Mouse (Mus musculus) heart, embryonic 14.5 days (tissue): ENCODE measurements at regions not wholly inside any gene's neighbourhood (a gene's known extent, or its start where the extent isn't known, plus 50 kb on each side); places are given as distances from the start of the nearest gene placed in this dataset.

Source experiments
- ATAC-seq: fragments of 200-750 bp; cut with Nextera tagmentation; 2 replicates; pipeline ENCODE4 v1.8.0; 2017; ENCODE audit warnings: low read depth, moderate TSS enrichment; ENCODE audit not compliant: insufficient number of reproducible peaks, insufficient read depth, low FRiP score
- H3K27ac ChIP-seq, 2 experiments: fragments of 200-500 bp in 1 of 2; fragments of 300-500 bp in 1 of 2; sonication (generic) in 1 of 2; replicated peaks in 1 of 2; 2 replicates each; pipeline ENCODE4 v1.5.1; 2012 to 2014; ENCODE audit warnings: low read depth in 2 of 2, low read length in 2 of 2, control low read depth in 1 of 2, mild to moderate bottlenecking in 1 of 2, mixed read lengths in 1 of 2; ENCODE audit not compliant: control insufficient read depth in 1 of 2, insufficient read depth in 1 of 2
- H3K27me3 ChIP-seq: fragments of 300-500 bp; sonication (generic); 2 replicates; pipeline ENCODE4 v1.6.1; 2014; ENCODE audit warnings: mild to moderate bottlenecking, low read length, control low read depth; ENCODE audit not compliant: control insufficient read depth, insufficient read depth
- H3K36me3 ChIP-seq: fragments of 300-500 bp; sonication (generic); 2 replicates; pipeline ENCODE4 v1.6.1; 2014; ENCODE audit warnings: mild to moderate bottlenecking, control low read depth, low read length, mixed read lengths; ENCODE audit not compliant: control insufficient read depth, insufficient read depth
- H3K4me1 ChIP-seq, 2 experiments: fragments of 200-500 bp in 1 of 2; fragments of 300-500 bp in 1 of 2; sonication (generic) in 1 of 2; 2 replicates each; pipeline ENCODE4 v1.6.1; 2012 to 2014; ENCODE audit warnings: low read length in 2 of 2, control low read depth in 1 of 2, mixed read lengths in 1 of 2; ENCODE audit not compliant: control insufficient read depth in 2 of 2, insufficient read depth in 2 of 2
- H3K4me2 ChIP-seq: fragments of 300-500 bp; sonication (generic); 2 replicates; pipeline ENCODE4 v1.6.1; 2014; ENCODE audit warnings: mild to moderate bottlenecking, low read length
- H3K4me3 ChIP-seq, 2 experiments: fragments of 200-500 bp in 1 of 2; fragments of 300-500 bp in 1 of 2; sonication (generic) in 1 of 2; 2 replicates each; pipeline ENCODE4 v1.5.1; 2012 to 2014; ENCODE audit warnings: low read length in 2 of 2, mild to moderate bottlenecking in 2 of 2, control low read depth in 1 of 2, low read depth in 1 of 2, moderate library complexity in 1 of 2; ENCODE audit not compliant: control insufficient read depth in 1 of 2, insufficient read depth in 1 of 2
- H3K9ac ChIP-seq: fragments of 300-500 bp; sonication (generic); 2 replicates; pipeline ENCODE4 v1.6.1; 2014; ENCODE audit warnings: mild to moderate bottlenecking, low read length
- H3K9me3 ChIP-seq: fragments of 300-500 bp; sonication (generic); 2 replicates; pipeline ENCODE4 v1.6.1; 2016; ENCODE audit warnings: low read length, control low read depth; ENCODE audit not compliant: control insufficient read depth
- WGBS: fragments of 180-500 bp; shearing (Covaris S2); extraction: QIAGEN DNeasy Blood & Tissue Kit; methylation state at CpG from one replicate; pipeline ENCODE4 v1.1.7; 2014; 5-methylcytosine and 5-hydroxymethylcytosine counted together

DNA sequence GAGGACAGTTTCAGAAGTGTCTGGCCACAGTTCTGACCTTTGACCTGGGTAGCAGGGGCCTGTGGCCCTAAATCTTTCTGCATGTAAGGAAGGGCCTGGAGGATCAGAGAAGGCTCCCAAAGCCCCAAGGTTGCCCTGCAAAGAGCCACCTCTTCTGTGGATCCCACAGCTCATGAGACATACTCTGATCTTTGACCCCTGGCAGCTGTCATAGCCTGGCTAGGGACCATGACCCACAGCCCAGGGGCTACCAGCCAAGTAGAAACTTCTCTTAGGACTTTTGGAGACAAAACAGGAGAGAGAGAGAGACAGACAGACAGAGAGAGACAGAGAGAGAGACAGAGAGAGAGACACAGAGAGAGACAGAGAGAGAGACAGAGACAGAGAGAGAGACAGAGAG lies 110.4 kb upstream of the Gli2 start:
- no peak for ATAC-seq
- no peak overlapping the region for H3K4me3 ChIP-seq
- H3K36me3 ChIP-seq, result no peaks in the 10 kb centered on the region
- H3K9me3 ChIP-seq, result no peaks in the 10 kb centered on the region
- no peak overlapping the region for H3K4me2 ChIP-seq
- H3K9ac ChIP-seq, result no peak overlapping the region
- no peaks in the 10 kb centered on the region for H3K4me1 ChIP-seq
- no peaks in the 10 kb centered on the region for H3K27me3 ChIP-seq
- no peak overlapping the region for H3K27ac ChIP-seq

DNA sequence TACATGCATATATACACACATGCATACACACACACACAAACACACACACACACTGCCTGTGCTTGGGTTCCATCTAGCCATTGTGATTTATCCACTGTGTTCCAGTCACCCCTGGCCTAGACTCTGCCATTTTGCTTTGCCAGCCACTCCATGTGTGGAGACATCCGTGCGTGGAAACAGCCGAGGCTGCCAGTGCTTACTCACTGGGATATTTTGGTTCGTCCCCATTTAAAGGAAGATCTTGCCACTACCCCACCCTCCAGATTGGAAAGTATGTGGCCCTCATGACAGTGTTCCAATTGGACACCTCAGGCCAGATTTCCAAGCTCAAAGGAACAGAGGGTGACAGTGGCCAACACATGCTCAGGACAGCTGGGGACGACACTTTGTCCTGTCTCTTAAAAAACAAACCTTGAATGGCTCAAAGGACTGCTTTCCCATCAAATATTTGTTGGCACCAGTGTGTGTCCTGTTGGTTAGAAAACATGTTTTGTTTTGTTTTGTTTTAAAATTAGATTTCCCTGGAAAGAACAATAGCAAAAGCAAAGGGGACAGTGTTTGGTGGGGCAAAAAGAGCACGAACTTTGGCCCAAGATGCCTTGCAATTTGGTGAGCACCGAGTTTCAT lies 109.8 kb upstream of the Gli2 start:
- Histone ChIP-seq H3K4me3 (no peak overlapping the region), H3K4me2 (no peak overlapping the region), H3K9me3 (no peaks in the 10 kb centered on the region), H3K27me3 (no peaks in the 10 kb centered on the region), H3K9ac (no peak overlapping the region), H3K27ac (no peak overlapping the region), H3K36me3 (no peaks in the 10 kb centered on the region), H3K4me1 (no peaks in the 10 kb centered on the region)
- ATAC-seq, result no peak
- 83% methylated on average over 7 of the region's 7 CpGs for WGBS

DNA sequence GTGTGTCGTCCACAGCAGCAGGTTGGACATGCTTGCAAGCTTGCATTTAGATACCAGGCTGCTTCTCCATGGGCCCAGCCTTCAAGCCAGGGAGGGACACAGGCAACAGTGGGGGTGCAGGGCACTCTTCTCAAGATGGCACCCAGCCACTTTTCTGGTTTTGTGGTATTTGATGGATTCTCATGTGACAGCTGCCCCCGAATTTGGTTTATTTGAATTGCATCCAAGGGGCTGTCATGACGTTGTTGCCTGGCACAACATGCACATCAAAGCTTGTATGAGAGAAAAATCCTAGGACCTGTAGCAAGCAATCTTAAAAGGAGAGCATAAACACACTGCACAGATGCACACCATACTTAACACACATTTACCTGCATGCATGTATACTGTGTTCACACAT lies 108.3 kb upstream of the Gli2 start:
- Histone ChIP-seq H3K4me1 (no peaks in the 10 kb centered on the region), H3K36me3 (no peaks in the 10 kb centered on the region), H3K9ac (no peak overlapping the region), H3K27me3 (no peaks in the 10 kb centered on the region), H3K27ac (no peak overlapping the region), H3K9me3 (no peaks in the 10 kb centered on the region), H3K4me3 (no peak overlapping the region), H3K4me2 (no peak overlapping the region)
- WGBS, result 83% methylated on average over 3 of the region's 3 CpGs
- no peak for ATAC-seq

DNA sequence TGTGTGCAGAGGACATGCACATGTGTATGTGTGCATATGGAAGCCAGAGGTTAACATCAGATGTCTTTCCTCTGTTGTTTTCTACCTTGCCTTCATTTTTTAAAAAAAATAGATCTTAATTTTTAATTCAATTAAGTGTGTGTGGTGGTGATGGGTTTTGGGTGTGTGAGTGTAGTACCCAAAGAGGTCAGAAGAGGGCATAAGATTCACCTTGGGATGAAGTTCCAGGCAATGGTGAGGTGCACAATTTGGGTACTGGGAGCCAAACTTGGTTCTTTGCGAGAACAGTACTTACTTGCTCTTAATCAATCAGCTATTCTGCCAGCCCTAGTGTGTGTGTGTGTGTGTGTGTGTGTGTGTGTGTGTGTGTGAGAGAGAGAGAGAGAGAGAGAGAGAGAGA lies 106.9 kb upstream of the Gli2 start:
- no peak for ATAC-seq
- Histone ChIP-seq H3K9me3 (no peaks in the 10 kb centered on the region), H3K9ac (no peak overlapping the region), H3K36me3 (no peaks in the 10 kb centered on the region), H3K27me3 (no peaks in the 10 kb centered on the region), H3K4me1 (no peaks in the 10 kb centered on the region), H3K27ac (no peak overlapping the region), H3K4me3 (no peak overlapping the region), H3K4me2 (no peak overlapping the region)
- 80% methylated on average over 1 of the region's 1 CpGs for WGBS

DNA sequence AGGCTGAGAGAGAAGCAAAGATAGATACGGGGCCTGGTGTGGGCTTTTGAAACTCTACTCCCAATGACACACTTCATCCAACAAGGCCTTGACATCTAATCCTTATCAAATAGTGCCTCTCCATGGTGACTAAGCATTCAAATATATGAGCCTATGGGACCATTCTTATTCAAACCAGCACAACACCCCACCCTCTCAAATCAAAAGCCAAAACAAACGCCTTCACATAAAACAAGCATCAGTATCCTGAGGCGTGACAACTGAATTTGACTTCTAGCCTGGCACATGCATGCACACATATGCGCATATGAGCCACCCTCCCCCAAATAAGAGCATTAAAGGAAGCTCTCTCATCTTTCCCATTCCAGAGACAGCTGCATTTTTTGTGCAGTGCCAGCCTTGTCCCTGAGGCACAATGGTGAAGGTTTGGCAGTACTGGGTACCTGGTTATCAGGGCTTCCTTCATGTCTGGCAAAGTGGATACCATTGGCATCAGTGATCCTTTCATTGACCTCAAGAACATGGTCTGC lies 103.8 kb upstream of the Gli2 start:
- Histone ChIP-seq H3K4me1 (no peaks in the 10 kb centered on the region), H3K36me3 (no peaks in the 10 kb centered on the region), H3K4me2 (no peak overlapping the region), H3K27ac (no peak overlapping the region), H3K4me3 (no peak overlapping the region), H3K9me3 (0 out of 2 replicates have a peak, but pooled peaks cover 4% of the 10 kb centered on the region), H3K9ac (no peak overlapping the region), H3K27me3 (no peaks in the 10 kb centered on the region)
- WGBS, result 82% methylated on average over 4 of the region's 4 CpGs
- no peak for ATAC-seq

DNA sequence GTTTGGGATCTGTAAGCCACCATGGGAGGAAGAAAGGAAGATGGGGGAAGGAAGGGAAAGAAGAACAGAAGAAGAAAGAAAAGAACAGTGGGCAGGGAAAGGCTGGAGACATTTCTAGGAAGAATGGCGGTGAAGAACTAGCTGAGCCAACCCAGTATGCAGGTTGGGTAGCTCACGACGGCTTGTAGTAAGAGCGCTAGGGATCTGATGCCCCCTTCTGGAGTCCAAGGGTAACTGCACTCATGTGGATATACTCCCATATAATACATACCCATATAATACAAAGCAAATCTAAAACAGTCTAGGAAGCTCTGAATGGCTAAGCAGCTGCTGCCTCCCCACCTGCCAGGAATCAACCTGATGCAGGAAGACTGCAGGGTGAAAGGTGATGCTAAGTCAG lies 100.2 kb upstream of the Gli2 start:
- Histone ChIP-seq H3K27me3 (no peaks in the 10 kb centered on the region), H3K27ac (no peak overlapping the region), H3K36me3 (no peaks in the 10 kb centered on the region), H3K9ac (no peak overlapping the region), H3K4me3 (no peak overlapping the region), H3K4me2 (no peak overlapping the region), H3K4me1 (no peaks in the 10 kb centered on the region), H3K9me3 (0 out of 2 replicates have a peak, but pooled peaks cover 4% of the 10 kb centered on the region)
- no peak for ATAC-seq
- 94% methylated on average over 4 of the region's 4 CpGs for WGBS

DNA sequence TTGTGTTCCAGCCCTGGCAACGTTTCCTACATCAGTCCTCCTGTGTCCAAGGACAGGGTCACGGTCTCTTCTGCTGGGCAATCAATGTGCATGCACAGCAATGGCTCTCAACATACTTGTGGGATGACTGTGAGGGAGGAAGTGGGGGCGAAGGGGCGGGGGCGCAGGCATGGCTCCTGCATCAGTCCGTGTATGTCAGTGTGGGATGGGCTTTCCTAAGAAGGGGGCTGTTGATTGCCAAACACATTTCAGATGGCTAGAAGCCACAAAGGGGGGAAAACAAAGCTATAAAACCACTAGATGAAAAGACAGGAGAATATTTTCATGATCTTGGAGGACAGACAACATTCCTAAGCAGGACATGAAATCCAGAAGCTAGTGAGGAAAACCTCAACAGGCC lies 99.4 kb upstream of the Gli2 start:
- ATAC-seq, result no peak
- no peaks in the 10 kb centered on the region for H3K27me3 ChIP-seq
- H3K9ac ChIP-seq, result no peak overlapping the region
- 87% methylated on average over 6 of the region's 6 CpGs for WGBS
- H3K4me2 ChIP-seq, result no peak overlapping the region
- H3K4me1 ChIP-seq, result no peaks in the 10 kb centered on the region
- no peak overlapping the region for H3K27ac ChIP-seq
- no peak overlapping the region for H3K4me3 ChIP-seq
- 0 out of 2 replicates have a peak, but pooled peaks cover 4% of the 10 kb centered on the region for H3K9me3 ChIP-seq
- H3K36me3 ChIP-seq, result no peaks in the 10 kb centered on the region

DNA sequence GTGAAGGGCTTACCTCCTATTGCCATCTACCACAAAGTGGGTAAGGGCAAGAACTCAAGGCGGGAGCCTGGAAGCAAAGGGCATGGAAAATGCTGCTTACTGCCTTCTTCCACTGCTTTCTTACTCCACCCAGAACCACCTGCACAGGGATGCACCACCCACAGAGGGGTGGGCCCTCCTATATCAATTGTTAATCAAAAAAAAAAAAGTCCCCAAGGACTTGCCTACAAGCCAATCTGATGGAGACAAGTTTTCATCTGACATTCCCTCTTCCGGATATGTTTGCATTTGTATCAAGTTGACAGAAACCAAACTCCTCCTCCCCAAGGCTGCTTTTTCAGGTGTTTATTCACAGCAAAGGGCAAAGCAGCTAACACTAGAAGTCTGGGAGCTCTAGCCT lies 94.1 kb upstream of the Gli2 start:
- 75% methylated on average over 2 of the region's 2 CpGs for WGBS
- H3K4me2 ChIP-seq, result no peak overlapping the region

More for the DNA sequence above, 94.1 kb upstream of the Gli2 start:
- Histone ChIP-seq H3K4me1 (no peaks in the 10 kb centered on the region), H3K36me3 (no peaks in the 10 kb centered on the region), H3K27me3 (no peaks in the 10 kb centered on the region), H3K4me3 (no peak overlapping the region), H3K27ac (no peak overlapping the region), H3K9me3 (no peaks in the 10 kb centered on the region), H3K9ac (no peak overlapping the region)
- ATAC-seq, result no peak
